In genomic region chr8:88339221-88339620, GRCm38 (mm10) we compare ENCODE assay signal across 14 mouse cellular contexts. TPM values are rescaled to one million over a fixed set of nuclear protein-coding genes. Genes with fewer than 3 reads are reported as not detected.
DNase-seq lines count a peak whose midpoint lies in the region; ATAC-seq and TF ChIP-seq lines count a peak whose summit lies in the region.
"Had no signal": no experiment of that assay in that cellular context is flagged by ENCODE, and none has a peak within 500 bp of the region (broad histone marks: within the 10 kb centered on the region; RNA-seq: fewer than 3 reads in every experiment).

No protein-coding gene starts in this region.

- H3K36me3 ChIP-seq in heart, embryonic 15.5 days: peaks cover 52% of the 10 kb centered on the region
- peaks cover 87% of the 10 kb centered on the region for H3K36me3 ChIP-seq in limb, embryonic 14.5 days (ENCODE audit: control insufficient read depth, insufficient read depth, low read length)
- peaks cover 98% of the 10 kb centered on the region for H3K36me3 ChIP-seq in limb, embryonic 10.5 days
- peaks cover 77% of the 10 kb centered on the region for H3K36me3 ChIP-seq in embryonic facial prominence, embryonic 15.5 days

- H3K27me3 ChIP-seq in heart, embryonic 15.5 days: no peaks in the 10 kb centered on the region
- no peaks in the 10 kb centered on the region for H3K27me3 ChIP-seq in limb, embryonic 14.5 days (ENCODE audit: control insufficient read depth, insufficient read depth, low read length)
- no peaks in the 10 kb centered on the region for H3K27me3 ChIP-seq in limb, embryonic 10.5 days (ENCODE audit: low read depth, poor library complexity, severe bottlenecking)
- no peaks in the 10 kb centered on the region for H3K27me3 ChIP-seq in embryonic facial prominence, embryonic 15.5 days
- H3K27me3 ChIP-seq: hindbrain, embryonic 12.5 days; liver, embryonic 13.5 days had no signal

- TF ChIP-seq POLR2A in limb, embryonic 14.5 days (IDR thresholded peaks at IDR 0.05; ENCODE audit: borderline replicate concordance, extremely low read depth, insufficient read depth, insufficient read length): no peak

- H3K27ac ChIP-seq in heart, embryonic 15.5 days: peak overlapping the region; percentile 87
- no peak overlapping the region for H3K27ac ChIP-seq in limb, embryonic 14.5 days (replicated peaks; ENCODE audit: low read depth, low read length)
- no peak overlapping the region for H3K27ac ChIP-seq in limb, embryonic 10.5 days
- H3K27ac ChIP-seq in embryonic facial prominence, embryonic 15.5 days (replicated peaks): 0 out of 2 replicates have a peak overlapping the region, but pooled peaks have one; percentile 12
- H3K27ac ChIP-seq: gastrocnemius, adult 2 months; hindbrain, embryonic 12.5 days; liver, embryonic 13.5 days had no signal

- H3K9ac ChIP-seq in heart, embryonic 15.5 days: no peak overlapping the region
- no peak overlapping the region for H3K9ac ChIP-seq in limb, embryonic 14.5 days (ENCODE audit: low read depth, low read length, severe bottlenecking)
- no peak overlapping the region for H3K9ac ChIP-seq in embryonic facial prominence, embryonic 15.5 days
- H3K9ac ChIP-seq: hindbrain, embryonic 12.5 days; liver, embryonic 13.5 days had no signal

- ATAC-seq in heart, embryonic 15.5 days (replicated peaks; ENCODE audit: insufficient number of reproducible peaks, insufficient read depth, low FRiP score, low read depth): no peak
- peak; percentile 53; the same call in 1 of the 2 replicates for ATAC-seq in limb, embryonic 14.5 days (ENCODE audit: low FRiP score, low read depth)
- ATAC-seq in embryonic facial prominence, embryonic 15.5 days (ENCODE audit: insufficient number of reproducible peaks, low FRiP score, low TSS enrichment, low read depth): no peak

- no peak overlapping the region for H3K4me2 ChIP-seq in heart, embryonic 15.5 days
- H3K4me2 ChIP-seq in limb, embryonic 14.5 days (replicated peaks; ENCODE audit: low read depth, low read length, severe bottlenecking): no peak overlapping the region
- no peak overlapping the region for H3K4me2 ChIP-seq in embryonic facial prominence, embryonic 15.5 days (replicated peaks)
- H3K4me2 ChIP-seq: hindbrain, embryonic 12.5 days; liver, embryonic 13.5 days had no signal

- peaks cover 36% of the 10 kb centered on the region for H3K4me1 ChIP-seq in heart, embryonic 15.5 days (replicated peaks)
- H3K4me1 ChIP-seq in limb, embryonic 14.5 days (ENCODE audit: control insufficient read depth, insufficient read depth, low read length): no peaks in the 10 kb centered on the region
- H3K4me1 ChIP-seq in limb, embryonic 10.5 days: no peaks in the 10 kb centered on the region
- 0 out of 2 replicates have a peak, but pooled peaks cover 4% of the 10 kb centered on the region for H3K4me1 ChIP-seq in embryonic facial prominence, embryonic 15.5 days
- H3K4me1 ChIP-seq: hindbrain, embryonic 12.5 days had no signal

- H3K9me3 ChIP-seq in heart, embryonic 15.5 days (replicated peaks): no peaks in the 10 kb centered on the region
- no peaks in the 10 kb centered on the region for H3K9me3 ChIP-seq in limb, embryonic 14.5 days (ENCODE audit: control insufficient read depth, low read length)
- H3K9me3 ChIP-seq in limb, embryonic 10.5 days (replicated peaks): no peaks in the 10 kb centered on the region
- H3K9me3 ChIP-seq in embryonic facial prominence, embryonic 15.5 days (replicated peaks): no peaks in the 10 kb centered on the region
- H3K9me3 ChIP-seq: hindbrain, embryonic 12.5 days; liver, embryonic 13.5 days had no signal

- 38% methylated on average over 3 of the region's 3 CpGs for WGBS in heart, embryonic 15.5 days
- 60% methylated on average over 3 of the region's 3 CpGs for WGBS in limb, embryonic 14.5 days
- WGBS in limb, embryonic 10.5 days: 87% methylated on average over 3 of the region's 3 CpGs
- WGBS in embryonic facial prominence, embryonic 15.5 days: 50% methylated on average over 3 of the region's 3 CpGs

- peak; percentile 26 for DNase-seq in cerebellum, adult 11 months
- no peak for DNase-seq in cerebellum, postnatal 4 days (ENCODE audit: low spot score in 2 of 2)
- no peak for DNase-seq in heart, adult 9 months (ENCODE audit: low spot score in 2 of 2)
- no peak for DNase-seq in limb, embryonic 14.5 days (ENCODE audit: low spot score)
- no peak for DNase-seq in limb, embryonic 10.5 days (ENCODE audit: low spot score)
- DNase-seq in urinary bladder, adult 2 months (ENCODE audit: low spot score): no peak
- DNase-seq: adrenal gland, postnatal 36 days; gastrocnemius, adult 2 months; kidney, postnatal 4 days; liver, embryonic 13.5 days had no signal

- no peak overlapping the region for H3K4me3 ChIP-seq in heart, embryonic 15.5 days
- no peak overlapping the region for H3K4me3 ChIP-seq in limb, embryonic 14.5 days (replicated peaks; ENCODE audit: low read length)
- H3K4me3 ChIP-seq in limb, embryonic 10.5 days: no peak overlapping the region
- H3K4me3 ChIP-seq in embryonic facial prominence, embryonic 15.5 days (replicated peaks): no peak overlapping the region
- H3K4me3 ChIP-seq: erythroblast, embryonic 14.5 days; gastrocnemius, adult 2 months; hindbrain, embryonic 12.5 days; liver, embryonic 13.5 days had no signal

RNA-seq across cellular contexts. Expression of gene Brd7, which starts 22.8 kb away (rescaled TPM):
- 63.6 and 69.1 TPM in 2 replicates for polyA plus RNA-seq in heart, embryonic 15.5 days (2015; fragmentation: Nextera tagmentation; extraction: Ambion mirVana)
- polyA plus RNA-seq in limb, embryonic 14.5 days (2012; rRNA removed): 51.2 and 73.6 TPM in 2 replicates
- 77.7 and 81.9 TPM in 2 replicates for polyA plus RNA-seq in limb, embryonic 14.5 days (2014; fragmentation: Nextera tagmentation; extraction: Ambion mirVana)
- polyA plus RNA-seq in limb, embryonic 10.5 days (2016; fragmentation: Nextera tagmentation; extraction: Ambion mirVana): 78.8 and 88.8 TPM in 2 replicates
- polyA plus RNA-seq in embryonic facial prominence, embryonic 15.5 days (2015; fragmentation: Nextera tagmentation; extraction: Ambion mirVana): 70.3 and 72.8 TPM in 2 replicates
- polyA plus RNA-seq in urinary bladder, adult 2 months (2012; rRNA removed): 45.6 and 46.4 TPM in 2 replicates

Comparison
In these comparisons a context has a peak if more than half of its experiments do, and no peak if none do; other contexts are left out.
1. H3K27ac ChIP-seq: peak in heart, embryonic 15.5 days (single experiment) and embryonic facial prominence, embryonic 15.5 days (single experiment); none in limb, embryonic 14.5 days (single experiment) and limb, embryonic 10.5 days (single experiment).